Mouse (Mus musculus) cerebellum, adult 18-20 months (tissue): Measurements from ENCODE around the gene Car9.
"Not testable (repeated sequence)": the region's sequence is repeated elsewhere in the genome, so short reads cannot be mapped to it uniquely, and the experiment has no call there.

ENCODE experiments used
- DNase-seq, 2 experiments: peaks; one replicate each; pipeline ENCODE4 v3.0.0; 2021

Car9 gene

GRCm38 (mm10) chr4:43506536-43507185, at the start of gene Car9:
Gene Car9, plus strand, starts transcription at chr4:43506966.
- peak; percentile 88 to 89 for DNase-seq

- no peak for DNase-seq
Observed at GRCm38 (mm10) chr4:43457124-43457523, 49.6 kb upstream of the Car9 start.

DNA sequence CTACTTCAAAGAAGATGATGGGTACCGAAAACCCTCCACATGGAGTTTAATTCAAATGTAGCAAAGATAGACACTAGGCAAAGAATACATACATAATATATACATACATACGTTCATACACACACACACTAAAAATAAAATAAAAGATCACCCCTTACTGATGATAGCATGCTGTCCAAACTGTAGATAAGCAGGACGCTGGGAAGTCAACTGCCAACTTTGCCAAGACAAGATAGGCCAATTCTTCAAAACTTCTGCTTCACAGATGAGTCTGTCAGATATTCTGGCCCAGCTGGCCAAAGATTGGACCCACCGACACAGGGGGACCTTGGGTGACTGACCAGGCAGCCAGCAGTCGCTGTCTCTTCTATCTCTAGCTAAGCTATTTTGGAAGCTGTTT, 43.7 kb upstream of the Car9 start:
- no peak for DNase-seq

GRCm38 (mm10) chr4:43465935-43466334, 40.8 kb upstream of the Car9 start:
- DNase-seq, result no peak

- DNase-seq, result no peak
Observed at GRCm38 (mm10) chr4:43466872-43467271, 39.9 kb upstream of the Car9 start.

DNA sequence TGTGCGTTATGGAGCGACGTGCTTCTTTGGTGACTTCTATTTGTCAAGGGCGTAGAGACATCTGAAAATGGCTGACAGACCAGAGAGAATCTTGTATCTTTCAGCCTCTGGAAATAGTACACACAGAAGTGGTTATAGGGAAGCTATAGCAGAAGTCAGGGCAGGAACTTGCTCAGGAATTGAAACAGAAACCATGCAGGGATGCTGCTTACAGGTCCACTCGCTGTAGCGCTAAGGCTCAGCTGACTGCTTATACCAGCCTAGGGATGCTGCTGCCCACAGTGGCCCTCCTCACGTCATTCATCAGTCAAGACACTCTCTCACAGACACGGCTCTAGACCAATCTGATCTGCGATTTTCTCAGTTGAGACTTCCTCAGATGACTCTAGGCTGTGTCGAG, 36.5 kb upstream of the Car9 start:
- no peak for DNase-seq

GRCm38 (mm10) chr4:43473636-43474035, 33.1 kb upstream of the Car9 start:
- DNase-seq, result no peak

GRCm38 (mm10) chr4:43476604-43477003, 30.2 kb upstream of the Car9 start:
- DNase-seq, result no peak

DNA sequence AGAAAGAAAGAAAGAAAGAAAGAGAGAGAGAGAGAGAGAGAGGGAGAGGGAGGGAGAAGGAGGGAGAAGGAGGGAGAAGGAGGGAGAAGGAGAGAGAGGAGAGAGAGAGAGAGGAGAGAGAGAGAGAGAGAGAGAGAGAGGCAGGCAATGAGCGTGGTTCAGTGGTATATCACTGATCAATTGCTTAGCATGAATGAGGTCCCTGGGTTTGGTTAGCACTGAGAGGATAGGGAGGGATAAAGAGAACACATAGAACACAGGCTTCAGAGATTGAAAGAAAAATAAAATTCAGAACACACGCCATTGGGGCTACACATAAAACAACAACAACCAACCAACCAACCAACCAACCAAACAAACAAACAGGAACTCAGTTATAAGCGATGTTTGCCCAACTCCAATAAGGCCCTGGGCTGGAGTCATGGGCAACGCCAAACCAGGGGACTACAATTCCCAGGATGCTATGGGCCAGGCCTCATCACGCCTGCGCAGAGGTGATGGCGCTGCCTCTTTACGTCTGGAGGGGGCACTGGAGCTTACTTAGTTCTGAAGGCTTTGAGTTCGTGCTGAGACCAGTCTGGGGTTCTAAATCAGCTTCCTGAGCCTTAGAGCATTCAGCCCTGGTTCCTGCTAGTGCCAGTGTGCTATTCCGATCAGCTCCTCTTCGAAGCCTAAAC, 28.8 kb upstream of the Car9 start:
- peak; percentile 87 to 93 for DNase-seq

- no peak for DNase-seq
Observed at GRCm38 (mm10) chr4:43478534-43478858, 28.3 kb upstream of the Car9 start.

GRCm38 (mm10) chr4:43478906-43479832, 27.6 kb upstream of the Car9 start:
- peak in 1 of 2 experiments; percentile 51 for DNase-seq

DNA sequence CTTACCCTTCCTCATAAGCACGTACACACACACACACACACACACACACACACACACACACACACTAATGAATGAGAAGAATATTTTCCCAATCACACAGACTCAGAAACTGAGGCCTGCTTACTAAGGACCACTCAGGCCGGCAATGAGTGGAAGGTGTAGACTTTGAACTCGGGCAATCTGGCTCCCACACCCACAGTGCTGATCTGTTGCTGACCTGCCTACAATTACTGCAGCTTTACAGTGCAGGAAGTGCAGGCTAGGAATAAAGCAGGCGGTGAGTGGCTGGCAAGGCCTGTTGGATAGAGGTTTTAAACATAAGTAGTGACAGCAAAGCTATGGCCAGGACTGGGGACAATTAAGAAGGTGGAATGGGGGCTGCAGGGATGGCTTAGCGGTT, 25.8 kb upstream of the Car9 start:
- DNase-seq, result no peak

GRCm38 (mm10) chr4:43481894-43482456, 24.8 kb upstream of the Car9 start:
- no peak for DNase-seq

DNA sequence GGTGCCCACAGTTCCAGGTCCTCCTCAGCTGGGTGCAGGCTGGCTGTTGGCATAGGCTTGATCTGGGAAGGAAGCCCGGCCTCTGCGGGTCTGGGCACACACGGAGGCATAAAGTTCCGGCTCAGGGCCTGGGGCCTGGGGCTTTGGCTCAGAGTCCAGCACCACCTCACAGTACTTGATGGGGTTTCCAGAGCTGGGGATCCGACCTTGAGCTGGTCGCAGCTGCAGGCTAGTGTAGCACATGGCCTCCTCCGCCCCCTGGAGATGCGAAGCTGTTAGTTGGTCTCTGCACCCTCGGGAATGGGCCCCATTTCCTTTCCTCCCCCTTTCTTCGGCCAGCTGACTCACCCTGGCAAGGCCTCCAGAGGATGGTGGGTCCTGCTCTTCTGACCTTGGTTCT, 24.2 kb upstream of the Car9 start:
- DNase-seq, result peak; percentile 42 to 44

GRCm38 (mm10) chr4:43483535-43484091, 23.2 kb upstream of the Car9 start, which contains the start of gene Sit1:
Gene Sit1, minus strand, starts transcription at chr4:43483734.
- no peak for DNase-seq

DNA sequence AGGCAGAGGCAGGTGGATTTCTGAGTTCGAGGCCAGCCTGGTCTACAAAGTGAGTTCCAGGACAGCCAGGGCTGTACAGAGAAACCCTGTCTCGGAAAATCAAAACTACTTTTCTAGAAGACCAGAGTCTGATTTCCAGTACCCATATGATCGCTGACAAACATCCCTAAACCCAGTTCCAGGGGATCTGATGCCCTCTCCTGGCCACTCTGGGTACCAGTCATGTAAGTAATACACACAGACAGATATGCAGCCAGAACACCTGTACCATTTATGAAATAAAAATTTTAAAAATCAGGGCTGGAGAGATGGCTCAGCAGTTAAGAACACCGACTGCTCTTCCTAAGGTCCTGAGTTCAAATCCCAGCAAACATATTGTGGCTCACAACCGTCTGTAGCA, 21.1 kb upstream of the Car9 start:
- DNase-seq, result not testable (repeated sequence)

GRCm38 (mm10) chr4:43489611-43490010, 17.2 kb upstream of the Car9 start:
- DNase-seq, result no peak

DNA sequence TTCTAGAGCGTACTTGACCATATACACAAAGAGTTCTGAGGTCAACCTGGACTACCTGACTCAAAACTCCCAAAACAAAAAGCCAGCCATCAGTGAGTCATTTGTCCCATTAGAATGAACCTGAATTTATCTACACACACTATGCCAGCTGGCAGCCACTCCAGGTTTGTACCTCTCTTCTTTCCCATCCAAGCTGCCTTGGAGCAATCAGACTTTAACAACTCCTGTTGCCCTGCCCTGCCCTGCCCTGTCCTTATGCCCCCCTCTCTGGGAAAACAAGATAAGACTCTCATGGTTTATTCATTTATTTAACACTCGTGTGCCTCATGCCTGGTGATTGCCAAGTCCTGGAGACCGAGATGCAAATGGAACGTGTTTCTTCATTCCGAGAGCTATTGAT, 16.0 kb upstream of the Car9 start:
- DNase-seq, result no peak

DNA sequence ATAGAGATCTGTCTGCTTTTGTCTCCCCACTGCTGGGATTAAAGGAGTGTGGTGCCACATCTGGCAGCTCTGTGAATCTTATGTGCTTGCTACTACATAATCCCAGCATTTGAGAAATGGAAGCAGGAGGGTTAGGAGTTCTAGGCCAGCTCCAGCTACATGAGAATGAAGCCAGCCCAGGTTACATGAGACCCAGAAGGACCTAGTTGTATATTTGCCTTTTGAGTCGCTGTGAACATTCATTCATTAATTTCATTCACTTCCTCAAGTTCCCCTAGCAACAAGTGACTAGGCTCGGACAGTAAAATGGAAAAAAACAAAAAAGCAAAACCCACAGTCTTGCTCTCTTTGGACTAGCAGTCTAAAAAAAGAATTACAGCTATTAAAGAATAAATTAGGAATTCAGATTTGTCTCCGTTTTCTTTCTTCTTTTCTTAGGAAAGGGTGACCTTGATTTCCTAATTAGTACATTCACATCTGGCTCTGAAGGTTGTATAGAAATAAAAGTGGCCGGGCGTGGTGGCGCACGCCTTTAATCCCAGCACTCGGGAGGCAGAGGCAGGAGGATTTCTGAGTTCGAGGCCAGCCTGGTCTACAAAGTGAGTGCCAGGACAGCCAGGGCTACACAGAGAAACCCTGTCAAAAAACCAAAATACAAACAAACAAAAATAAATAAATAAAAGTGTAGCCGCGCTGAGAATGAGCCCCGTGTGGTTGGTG, 14.5 kb upstream of the Car9 start:
- DNase-seq, result no peak

- DNase-seq, result peak; percentile 92 to 96
Observed at GRCm38 (mm10) chr4:43492821-43493185, 14.0 kb upstream of the Car9 start, which contains the start of gene Ccdc107. Gene Ccdc107, plus strand, starts transcription at chr4:43492900.

- peak; percentile 95 to 98 for DNase-seq
Observed at GRCm38 (mm10) chr4:43493186-43493845, 13.4 kb upstream of the Car9 start.

DNA sequence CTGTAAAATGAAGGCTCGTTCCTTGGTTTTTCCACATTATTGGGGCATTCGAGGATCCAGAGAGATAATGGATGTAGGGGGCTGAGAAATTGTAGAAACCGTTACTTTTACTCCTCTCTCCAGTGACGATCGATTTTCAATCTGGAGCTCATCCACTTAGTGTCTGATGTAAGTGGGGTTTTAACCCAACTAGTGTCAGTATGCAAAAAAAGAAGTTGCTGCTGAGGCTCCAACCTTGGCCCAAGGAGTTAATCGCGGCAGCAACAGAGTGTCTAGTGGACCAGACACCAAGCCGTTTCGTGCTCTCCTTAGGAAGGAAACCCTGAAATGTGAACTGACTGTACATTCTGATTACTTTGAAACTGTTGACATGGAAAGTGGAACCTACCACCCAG, 12.9 kb upstream of the Car9 start:
- peak in 1 of 2 experiments; percentile 43 for DNase-seq
